Mouse (Mus musculus): ENCODE measurements around the gene Ffar1.

DNA sequence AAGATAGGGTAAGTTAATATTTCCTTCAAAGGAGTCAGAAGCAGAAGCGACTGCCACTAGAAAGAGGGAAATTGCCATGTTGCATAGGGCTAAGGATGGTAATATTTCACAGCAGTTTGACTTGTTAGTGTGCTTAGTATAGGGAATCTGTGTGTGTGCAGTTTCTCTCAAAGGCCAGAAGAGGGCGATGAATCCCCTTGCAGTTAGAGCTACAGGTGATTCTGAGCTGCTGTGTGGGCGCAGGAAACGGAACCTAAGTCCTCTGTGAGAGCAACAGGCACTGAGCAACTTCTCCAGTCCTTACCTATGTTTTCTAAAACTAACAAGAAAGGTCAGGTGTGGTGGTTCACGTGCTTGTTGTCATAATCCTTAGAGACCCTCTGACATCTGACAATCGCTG is 51.0 kb downstream of the Ffar1 start:
- TF ChIP-seq CTCF (IDR thresholded peaks at IDR 0.05; ENCODE audit: control insufficient read depth, insufficient read depth, low read length) (peak; percentile 55), POLR2A (IDR thresholded peaks at IDR 0.05; ENCODE audit: borderline replicate concordance, control insufficient read depth, low read depth, low read length) (no peak)
